Mouse (Mus musculus): ENCODE measurements around the gene Faah. TPM values are rescaled to one million over a fixed set of nuclear protein-coding genes. Genes with fewer than 3 reads are reported as not detected.

Faah gene
- total and polyA plus RNA-seq, 3 experiments: 0.14 to 1.4 (median 0.23) TPM

- peaks cover 48% of the 10 kb centered on the region for H3K27me3 ChIP-seq (ENCODE audit: control insufficient read depth, insufficient read depth, low read length)
- H3K36me3 ChIP-seq (ENCODE audit: control insufficient read depth, insufficient read depth, low read length): no peaks in the 10 kb centered on the region
- 0 out of 2 replicates have a peak, but pooled peaks cover 2% of the 10 kb centered on the region for H3K4me1 ChIP-seq (ENCODE audit: control insufficient read depth, insufficient read depth, low read length)
- no peak for TF ChIP-seq EP300 (IDR thresholded peaks at IDR 0.05; ENCODE audit: insufficient read depth, low read depth, low read length)
- no peak overlapping the region for H3K9ac ChIP-seq (ENCODE audit: low read depth, low read length)
- intact Hi-C loops (cut with DNase I): no loop called here
- 2% methylated on average over 36 of the region's 36 CpGs for WGBS
- DNase-seq: no peak
- H3K4me3 ChIP-seq: no peak overlapping the region
- H3K79me2 ChIP-seq (replicated peaks; ENCODE audit: control insufficient read depth, insufficient read depth, low read length): no peaks in the 10 kb centered on the region
- no peak overlapping the region for H3K27ac ChIP-seq
Observed at GRCm38 (mm10) chr4:115935835-115936581, 81.7 kb downstream of the Faah start.

- WGBS: 60% methylated on average over 13 of the region's 13 CpGs
- Histone ChIP-seq H3K27me3 (ENCODE audit: control insufficient read depth, insufficient read depth, low read length) (peaks cover 31% of the 10 kb centered on the region), H3K27ac (no peak overlapping the region), H3K36me3 (ENCODE audit: control insufficient read depth, insufficient read depth, low read length) (no peaks in the 10 kb centered on the region), H3K4me3 (no peak overlapping the region), H3K4me1 (ENCODE audit: control insufficient read depth, insufficient read depth, low read length) (no peaks in the 10 kb centered on the region), H3K79me2 (replicated peaks; ENCODE audit: control insufficient read depth, insufficient read depth, low read length) (no peaks in the 10 kb centered on the region), H3K9ac (ENCODE audit: low read depth, low read length) (no peak overlapping the region)
- DNase-seq: no peak
- TF ChIP-seq CTCF (IDR thresholded peaks at IDR 0.05): no peak
- TF ChIP-seq POLR2A (IDR thresholded peaks at IDR 0.05; ENCODE audit: insufficient read depth, low read depth, low read length): no peak
- TF ChIP-seq EP300 (IDR thresholded peaks at IDR 0.05; ENCODE audit: insufficient read depth, low read depth, low read length): no peak
- intact Hi-C loops (cut with DNase I): no loop called here
Observed at GRCm38 (mm10) chr4:115931556-115932088, 86.1 kb downstream of the Faah start.

- Histone ChIP-seq H3K9ac (ENCODE audit: low read depth, low read length) (no peak overlapping the region), H3K27ac (no peak overlapping the region), H3K79me2 (replicated peaks; ENCODE audit: control insufficient read depth, insufficient read depth, low read length) (no peaks in the 10 kb centered on the region), H3K36me3 (ENCODE audit: control insufficient read depth, insufficient read depth, low read length) (no peaks in the 10 kb centered on the region), H3K27me3 (ENCODE audit: control insufficient read depth, insufficient read depth, low read length) (peaks cover 12% of the 10 kb centered on the region), H3K4me1 (ENCODE audit: control insufficient read depth, insufficient read depth, low read length) (no peaks in the 10 kb centered on the region), H3K4me3 (no peak overlapping the region)
- 46% methylated on average over 7 of the region's 7 CpGs for WGBS
- intact Hi-C loops (cut with DNase I): no loop called here
- TF ChIP-seq CTCF (IDR thresholded peaks at IDR 0.05) (no peak), POLR2A (IDR thresholded peaks at IDR 0.05; ENCODE audit: insufficient read depth, low read depth, low read length) (no peak), EP300 (IDR thresholded peaks at IDR 0.05; ENCODE audit: insufficient read depth, low read depth, low read length) (no peak)
- DNase-seq: no peak
Observed at GRCm38 (mm10) chr4:115927637-115928036, 90.1 kb downstream of the Faah start.

GRCm38 (mm10) chr4:115923262-115923880, 94.4 kb downstream of the Faah start:
- no peaks in the 10 kb centered on the region for H3K79me2 ChIP-seq (replicated peaks; ENCODE audit: control insufficient read depth, insufficient read depth, low read length)
- H3K27ac ChIP-seq: no peak overlapping the region
- H3K4me3 ChIP-seq: no peak overlapping the region
- H3K27me3 ChIP-seq (ENCODE audit: control insufficient read depth, insufficient read depth, low read length): peaks cover 3% of the 10 kb centered on the region; the same call in 1 of the 2 replicates
- TF ChIP-seq POLR2A (IDR thresholded peaks at IDR 0.05; ENCODE audit: insufficient read depth, low read depth, low read length): no peak
- no peak for TF ChIP-seq EP300 (IDR thresholded peaks at IDR 0.05; ENCODE audit: insufficient read depth, low read depth, low read length)
- no peak for TF ChIP-seq CTCF (IDR thresholded peaks at IDR 0.05)
- 56% methylated on average over 16 of the region's 16 CpGs for WGBS
- H3K4me1 ChIP-seq (ENCODE audit: control insufficient read depth, insufficient read depth, low read length): no peaks in the 10 kb centered on the region
- H3K36me3 ChIP-seq (ENCODE audit: control insufficient read depth, insufficient read depth, low read length): no peaks in the 10 kb centered on the region
- no peak for DNase-seq
- H3K9ac ChIP-seq (ENCODE audit: low read depth, low read length): no peak overlapping the region
- intact Hi-C loops (cut with DNase I): no loop called here

GRCm38 (mm10) chr4:115922688-115923087, 95.0 kb downstream of the Faah start:
- H3K9ac ChIP-seq (ENCODE audit: low read depth, low read length): no peak overlapping the region
- no peaks in the 10 kb centered on the region for H3K4me1 ChIP-seq (ENCODE audit: control insufficient read depth, insufficient read depth, low read length)
- no peak for DNase-seq
- no peaks in the 10 kb centered on the region for H3K79me2 ChIP-seq (replicated peaks; ENCODE audit: control insufficient read depth, insufficient read depth, low read length)
- no peak overlapping the region for H3K4me3 ChIP-seq
- H3K36me3 ChIP-seq (ENCODE audit: control insufficient read depth, insufficient read depth, low read length): no peaks in the 10 kb centered on the region
- WGBS: 68% methylated on average over 5 of the region's 5 CpGs
- peaks cover 5% of the 10 kb centered on the region for H3K27me3 ChIP-seq (ENCODE audit: control insufficient read depth, insufficient read depth, low read length)
- H3K27ac ChIP-seq: no peak overlapping the region
- TF ChIP-seq CTCF (IDR thresholded peaks at IDR 0.05) (no peak), EP300 (IDR thresholded peaks at IDR 0.05; ENCODE audit: insufficient read depth, low read depth, low read length) (no peak), POLR2A (IDR thresholded peaks at IDR 0.05; ENCODE audit: insufficient read depth, low read depth, low read length) (no peak)
- intact Hi-C loops (cut with DNase I): no loop called here

- H3K27ac ChIP-seq: no peak overlapping the region
- intact Hi-C loops (cut with DNase I): no loop called here
- peaks cover 5% of the 10 kb centered on the region for H3K27me3 ChIP-seq (ENCODE audit: control insufficient read depth, insufficient read depth, low read length)
- 76% methylated on average over 16 of the region's 16 CpGs for WGBS
- TF ChIP-seq EP300 (IDR thresholded peaks at IDR 0.05; ENCODE audit: insufficient read depth, low read depth, low read length) (no peak), CTCF (IDR thresholded peaks at IDR 0.05) (no peak), POLR2A (IDR thresholded peaks at IDR 0.05; ENCODE audit: insufficient read depth, low read depth, low read length) (no peak)
- no peaks in the 10 kb centered on the region for H3K79me2 ChIP-seq (replicated peaks; ENCODE audit: control insufficient read depth, insufficient read depth, low read length)
- H3K4me1 ChIP-seq (ENCODE audit: control insufficient read depth, insufficient read depth, low read length): no peaks in the 10 kb centered on the region
- DNase-seq: no peak
- H3K4me3 ChIP-seq: no peak overlapping the region
- no peaks in the 10 kb centered on the region for H3K36me3 ChIP-seq (ENCODE audit: control insufficient read depth, insufficient read depth, low read length)
- H3K9ac ChIP-seq (ENCODE audit: low read depth, low read length): no peak overlapping the region
Observed at GRCm38 (mm10) chr4:115919911-115920310, 97.8 kb downstream of the Faah start.

Other genes starting within 250 kb of the Faah start
- under 1 TPM; 0.39 to 0.94 TPM for gene Tex38, start 236.9 kb downstream of the Faah start, total RNA-seq (2021)
- 0.47 and 1.2 TPM in 2 replicates for gene Tex38, start 236.9 kb downstream of the Faah start, polyA plus RNA-seq (2012; rRNA removed)
- 10 to 100 TPM; 83.1 to 98.1 TPM for gene Atpaf1, start 233.1 kb downstream of the Faah start, total RNA-seq (2021)
- 58.4 and 80.4 TPM in 2 replicates for gene Atpaf1, start 233.1 kb downstream of the Faah start, polyA plus RNA-seq (2012; rRNA removed)
- 1 to 10 TPM; 3.2 to 4.3 TPM for gene Mob3c, start 189.8 kb downstream of the Faah start, total RNA-seq (2021)
- 7.4 and 9.3 TPM in 2 replicates for gene Mob3c, start 189.8 kb downstream of the Faah start, polyA plus RNA-seq (2012; rRNA removed)
- gene Mknk1, start 178.7 kb downstream of the Faah start, total RNA-seq (2021): 10 to 100 TPM; 18.3 to 20.6 TPM
- gene Mknk1, start 178.7 kb downstream of the Faah start, polyA plus RNA-seq (2012; rRNA removed): 32.1 and 42.1 TPM in 2 replicates
- gene Kncn, start 133.5 kb downstream of the Faah start, total RNA-seq (2021): not detected
- gene Kncn, start 133.5 kb downstream of the Faah start, polyA plus RNA-seq (2012; rRNA removed): 0.18 TPM in 1 of 2 replicates, not detected in the other
- not detected for gene 6430628N08Rik, start 127.3 kb downstream of the Faah start, total RNA-seq (2021)
- not detected in 2 replicates for gene 6430628N08Rik, start 127.3 kb downstream of the Faah start, polyA plus RNA-seq (2012; rRNA removed)
- not detected for gene Dmbx1, start 78.0 kb downstream of the Faah start, total RNA-seq (2021)
- gene Dmbx1, start 78.0 kb downstream of the Faah start, polyA plus RNA-seq (2012; rRNA removed): not detected in 2 replicates
- 10 to 100 TPM; 24.3 to 28.4 TPM for gene Nsun4, start 36.0 kb upstream of the Faah start, total RNA-seq (2021)
- gene Nsun4, start 36.0 kb upstream of the Faah start, polyA plus RNA-seq (2012; rRNA removed): 24.9 and 37.0 TPM in 2 replicates
- gene Uqcrh, start 57.1 kb upstream of the Faah start, total RNA-seq (2021): 1,000 to 10,000 TPM; 1,648 to 1,969 TPM
- gene Uqcrh, start 57.1 kb upstream of the Faah start, polyA plus RNA-seq (2012; rRNA removed): 736 and 1,429 TPM in 2 replicates
- 10 to 100 TPM; 22.0 to 24.9 TPM for gene Lrrc41, start 57.3 kb upstream of the Faah start, total RNA-seq (2021)
- gene Lrrc41, start 57.3 kb upstream of the Faah start, polyA plus RNA-seq (2012; rRNA removed): 27.1 and 32.6 TPM in 2 replicates
- under 1 TPM; 0.21 to 0.43 TPM for gene Rad54l, start 105.8 kb upstream of the Faah start, total RNA-seq (2021)
- gene Rad54l, start 105.8 kb upstream of the Faah start, polyA plus RNA-seq (2012; rRNA removed): 0.18 and 0.26 TPM in 2 replicates
- 10 to 100 TPM; 52.7 to 59.5 TPM for gene Pomgnt1, start 105.9 kb upstream of the Faah start, total RNA-seq (2021)
- gene Pomgnt1, start 105.9 kb upstream of the Faah start, polyA plus RNA-seq (2012; rRNA removed): 44.4 and 65.2 TPM in 2 replicates
- gene Lurap1, start 133.4 kb upstream of the Faah start, total RNA-seq (2021): 1 to 10 TPM; 4.5 to 5.4 TPM
- gene Lurap1, start 133.4 kb upstream of the Faah start, polyA plus RNA-seq (2012; rRNA removed): 2.0 and 2.9 TPM in 2 replicates
- not detected for gene Tspan1, start 149.7 kb upstream of the Faah start, total RNA-seq (2021)
- gene Tspan1, start 149.7 kb upstream of the Faah start, polyA plus RNA-seq (2012; rRNA removed): 4.9 TPM in 1 of 2 replicates, not detected in the other
- not detected for gene 1700042G07Rik, start 155.4 kb upstream of the Faah start, total RNA-seq (2021)
- gene 1700042G07Rik, start 155.4 kb upstream of the Faah start, polyA plus RNA-seq (2012; rRNA removed): 0.45 TPM in 1 of 2 replicates, not detected in the other
- under 1 TPM; 0.16 to 0.37 TPM for gene Gm49337, start 155.5 kb upstream of the Faah start, total RNA-seq (2021)
- gene Gm49337, start 155.5 kb upstream of the Faah start, polyA plus RNA-seq (2012; rRNA removed): not detected in 2 replicates
- gene Pik3r3, start 203.7 kb upstream of the Faah start, total RNA-seq (2021): 10 to 100 TPM; 10.1 to 11.6 TPM
- 9.3 and 15.3 TPM in 2 replicates for gene Pik3r3, start 203.7 kb upstream of the Faah start, polyA plus RNA-seq (2012; rRNA removed)